Mouse (Mus musculus) heart, adult 2 months (tissue): Measurements from ENCODE around the gene Schip1.
A peak's percentile ranks its signal among the peaks of the same experiment; 100 is the strongest.

Experiments used
- CTCF ChIP-seq: fragments of 200-600 bp; IDR thresholded peaks from 2 replicates; pipeline ENCODE4 v1.8.1; 2022; ENCODE audit warnings: antibody characterized with exemption, mild to moderate bottlenecking, moderate library complexity
- POLR2A ChIP-seq: fragments of 200-500 bp; IDR thresholded peaks from 2 replicates; pipeline ENCODE4 v1.6.1; 2011; ENCODE audit warnings: mild to moderate bottlenecking, low read depth, low read length, control low read depth; ENCODE audit not compliant: insufficient read depth

GRCm38 (mm10) chr3:68056373-68057275 is 8.0 kb upstream of the Schip1 start:
- TF ChIP-seq CTCF, result peak; percentile 97; the same call in 1 of the 2 replicates
- no peak for TF ChIP-seq POLR2A
